Mouse (Mus musculus) hindbrain, embryonic 12.5 days (tissue): Measurements from ENCODE around the gene Tex2. TPM values are rescaled to one million over a fixed set of nuclear protein-coding genes. Genes with fewer than 3 reads are reported as not detected.
"Not testable (repeated sequence)": the region's sequence is repeated elsewhere in the genome, so short reads cannot be mapped to it uniquely, and the experiment has no call there.

Source experiments
- ATAC-seq: fragments of 200-750 bp; cut with Nextera tagmentation; 2 replicates; pipeline ENCODE4 v1.8.0; 2017; ENCODE audit warnings: moderate TSS enrichment; ENCODE audit not compliant: low FRiP score
- H3K27ac ChIP-seq: fragments of 300-500 bp; sonication (generic); 2 replicates; pipeline ENCODE4 v1.5.1; 2016; ENCODE audit warnings: mild to moderate bottlenecking
- H3K27me3 ChIP-seq: fragments of 300-500 bp; sonication (generic); 2 replicates; pipeline ENCODE4 v1.6.1; 2016; ENCODE audit warnings: mild to moderate bottlenecking
- H3K36me3 ChIP-seq: fragments of 300-500 bp; sonication (generic); 2 replicates; pipeline ENCODE4 v1.6.1; 2016; ENCODE audit warnings: mild to moderate bottlenecking
- H3K4me1 ChIP-seq: fragments of 300-500 bp; sonication (generic); 2 replicates; pipeline ENCODE4 v1.6.1; 2016
- H3K4me2 ChIP-seq: fragments of 300-500 bp; sonication (generic); replicated peaks from 2 replicates; pipeline ENCODE4 v1.6.1; 2016; ENCODE audit warnings: mild to moderate bottlenecking
- H3K4me3 ChIP-seq: fragments of 300-500 bp; sonication (generic); 2 replicates; pipeline ENCODE4 v1.5.1; 2016; ENCODE audit warnings: mild to moderate bottlenecking
- H3K9ac ChIP-seq: fragments of 300-500 bp; sonication (generic); 2 replicates; pipeline ENCODE4 v1.6.1; 2016; ENCODE audit warnings: mild to moderate bottlenecking, moderate library complexity
- H3K9me3 ChIP-seq: fragments of 300-500 bp; sonication (generic); replicated peaks from 2 replicates; pipeline ENCODE4 v1.6.1; 2016; ENCODE audit warnings: mild to moderate bottlenecking
- WGBS: fragments of 180-500 bp; shearing (Covaris S2); methylation state at CpG from one replicate; pipeline ENCODE4 v1.1.7; 2016; 5-methylcytosine and 5-hydroxymethylcytosine counted together
- polyA plus RNA-seq: library from polyadenylated mRNA; unstranded; fragments of >200 nt; fragmentation: Nextera tagmentation; extraction: Ambion mirVana; gene quantifications from 2 replicates; pipeline ENCODE4 v1.2.1, GENCODE M21; 2016

Gene Tex2
- polyA plus RNA-seq, 1 experiment from 2014 or later, result 13.3 TPM

DNA sequence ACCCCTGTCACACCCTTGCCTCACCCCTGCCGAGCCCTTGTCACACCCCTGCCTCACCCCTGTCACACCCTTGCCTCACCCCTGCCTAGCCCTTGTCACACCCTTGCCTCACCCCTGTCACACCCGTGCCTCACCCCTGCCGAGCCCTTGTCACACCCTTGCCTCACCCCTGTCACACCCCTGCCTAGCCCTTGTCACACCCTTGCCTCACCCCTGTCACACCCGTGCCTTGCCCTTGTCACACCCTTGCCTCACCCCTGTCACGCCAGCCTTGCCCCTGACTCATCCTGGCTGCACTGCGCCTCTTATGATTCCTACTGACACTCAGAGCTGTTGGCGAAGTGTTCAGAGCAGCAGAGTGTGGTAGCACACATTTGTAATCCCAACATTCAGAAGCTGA, 105.6 kb downstream of the Tex2 start:
- Histone ChIP-seq H3K27ac (no peak overlapping the region), H3K9ac (no peak overlapping the region), H3K4me1 (no peaks in the 10 kb centered on the region), H3K36me3 (peaks cover 25% of the 10 kb centered on the region), H3K9me3 (no peaks in the 10 kb centered on the region), H3K4me2 (no peak overlapping the region), H3K4me3 (no peak overlapping the region), H3K27me3 (no peaks in the 10 kb centered on the region)
- WGBS, result 90% methylated on average over 7 of the region's 7 CpGs
- ATAC-seq, result no peak

- Histone ChIP-seq H3K27ac (no peak overlapping the region), H3K36me3 (peaks cover 25% of the 10 kb centered on the region), H3K9me3 (no peaks in the 10 kb centered on the region), H3K27me3 (no peaks in the 10 kb centered on the region), H3K9ac (no peak overlapping the region), H3K4me1 (peaks cover 8% of the 10 kb centered on the region), H3K4me3 (no peak overlapping the region), H3K4me2 (no peak overlapping the region)
- ATAC-seq, result no peak
- WGBS, result 90% methylated on average over 6 of the region's 6 CpGs
Measured at GRCm38 (mm10) chr11:106506211-106506610, 107.0 kb downstream of the Tex2 start.

- H3K27ac ChIP-seq, result no peak overlapping the region
- no peak overlapping the region for H3K4me2 ChIP-seq
- H3K36me3 ChIP-seq, result peaks cover 19% of the 10 kb centered on the region
- no peak for ATAC-seq
- H3K9me3 ChIP-seq, result no peaks in the 10 kb centered on the region
- no peaks in the 10 kb centered on the region for H3K27me3 ChIP-seq
- H3K4me3 ChIP-seq, result no peak overlapping the region
- H3K9ac ChIP-seq, result no peak overlapping the region
- peaks cover 10% of the 10 kb centered on the region for H3K4me1 ChIP-seq
Measured at GRCm38 (mm10) chr11:106504129-106504528, 109.1 kb downstream of the Tex2 start.

- no peak overlapping the region for H3K9ac ChIP-seq
- ATAC-seq, result no peak
- H3K36me3 ChIP-seq, result peaks cover 12% of the 10 kb centered on the region
- peaks cover 10% of the 10 kb centered on the region for H3K4me1 ChIP-seq
- no peak overlapping the region for H3K4me3 ChIP-seq
- H3K9me3 ChIP-seq, result no peaks in the 10 kb centered on the region
- H3K4me2 ChIP-seq, result no peak overlapping the region
- H3K27ac ChIP-seq, result no peak overlapping the region
- H3K27me3 ChIP-seq, result no peaks in the 10 kb centered on the region
- WGBS, result 77% methylated on average over 4 of the region's 4 CpGs
Measured at GRCm38 (mm10) chr11:106503425-106503717, 109.9 kb downstream of the Tex2 start.

DNA sequence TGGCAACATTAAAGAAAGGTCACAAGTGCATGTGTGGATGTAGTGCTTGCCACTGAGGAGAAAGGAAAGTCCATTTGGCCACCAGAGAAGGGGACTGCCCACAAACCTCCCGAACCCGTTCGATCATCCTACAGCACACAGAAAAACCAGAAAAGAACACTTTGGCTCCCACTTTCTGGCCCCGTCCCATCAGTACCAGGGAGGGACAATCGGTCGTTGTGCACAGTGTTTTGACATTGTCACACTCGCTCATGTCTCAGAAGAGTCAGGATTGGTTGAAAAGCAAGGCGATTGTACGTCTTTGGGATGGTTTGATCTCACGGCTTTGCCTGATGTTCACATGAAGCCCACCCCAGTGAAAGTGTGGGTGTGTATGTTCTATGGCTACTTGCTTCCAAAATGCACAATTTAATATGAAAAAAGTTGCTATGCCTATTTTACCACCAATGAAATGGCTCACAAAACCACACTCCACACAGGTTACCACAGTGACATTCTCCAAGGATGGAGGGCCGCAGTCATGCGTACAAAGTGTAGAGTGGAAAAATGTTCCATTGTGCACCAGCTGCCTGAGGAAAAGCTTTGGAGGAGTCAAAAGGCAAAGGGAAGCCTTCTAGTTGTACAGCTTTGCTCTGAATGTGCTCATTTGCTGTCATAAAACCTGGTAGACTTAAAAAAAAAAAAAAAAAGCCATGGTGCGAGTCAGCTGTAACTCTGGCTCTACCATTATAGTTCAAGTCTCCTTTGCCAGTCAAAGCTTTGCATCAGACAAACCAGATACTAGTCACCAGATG, 110.4 kb downstream of the Tex2 start:
- H3K27ac ChIP-seq, result peak overlapping the region; percentile 13; the same call in 1 of the 2 replicates
- H3K9me3 ChIP-seq, result no peaks in the 10 kb centered on the region
- H3K9ac ChIP-seq, result no peak overlapping the region
- no peak for ATAC-seq
- no peak overlapping the region for H3K4me3 ChIP-seq
- no peaks in the 10 kb centered on the region for H3K27me3 ChIP-seq
- peaks cover 12% of the 10 kb centered on the region for H3K36me3 ChIP-seq
- no peak overlapping the region for H3K4me2 ChIP-seq
- 56% methylated on average over 13 of the region's 13 CpGs for WGBS
- H3K4me1 ChIP-seq, result peaks cover 10% of the 10 kb centered on the region

GRCm38 (mm10) chr11:106502159-106502505, 111.1 kb downstream of the Tex2 start:
- Histone ChIP-seq H3K36me3 (peaks cover 12% of the 10 kb centered on the region), H3K4me1 (peaks cover 10% of the 10 kb centered on the region), H3K27me3 (no peaks in the 10 kb centered on the region), H3K9ac (no peak overlapping the region), H3K9me3 (no peaks in the 10 kb centered on the region), H3K27ac (peak overlapping the region; percentile 97), H3K4me2 (peak overlapping the region; percentile 79), H3K4me3 (no peak overlapping the region)
- no peak for ATAC-seq

DNA sequence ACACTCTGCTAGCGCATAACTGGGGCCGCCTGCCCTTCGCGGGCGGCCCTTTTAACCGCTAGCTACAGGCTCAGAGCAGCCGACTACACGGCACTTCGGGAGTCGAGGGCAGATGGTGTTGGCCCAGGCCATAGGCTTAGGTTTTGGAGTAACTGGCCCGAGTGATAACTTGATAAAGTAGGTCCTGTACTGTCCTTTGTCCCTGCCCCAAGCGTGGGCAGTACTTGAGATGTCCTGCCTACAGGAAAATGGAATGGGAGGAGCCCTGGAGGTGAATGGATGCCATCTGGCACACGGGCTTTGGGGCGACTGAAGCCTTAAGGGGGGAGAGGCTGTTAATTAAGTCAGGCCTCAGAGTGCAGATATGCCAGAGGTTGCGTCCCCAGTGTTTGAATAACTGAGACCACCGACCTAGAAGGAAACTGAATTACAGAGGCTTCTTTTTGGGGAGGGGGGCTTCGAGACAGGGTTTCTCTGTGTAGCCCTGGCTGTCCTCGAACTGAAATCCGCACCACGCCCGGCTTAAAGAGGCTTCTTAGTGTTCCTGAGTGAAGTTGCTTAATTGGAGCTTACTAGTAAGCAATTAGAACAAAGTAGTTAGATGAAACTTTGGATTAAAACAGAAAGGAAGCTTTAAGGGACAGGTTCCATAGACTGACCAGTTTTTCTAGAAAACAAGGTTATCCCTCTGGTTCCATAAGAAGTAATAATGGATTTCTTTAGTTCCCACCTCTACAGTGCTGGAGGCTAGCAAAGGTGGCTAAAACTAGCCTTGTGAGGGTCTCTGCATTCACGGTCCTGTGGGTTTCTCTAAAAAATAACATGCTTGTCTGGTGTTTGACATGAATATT, 111.7 kb downstream of the Tex2 start:
- Histone ChIP-seq H3K9ac (peak overlapping the region; percentile 100), H3K4me1 (peaks cover 10% of the 10 kb centered on the region), H3K4me3 (peak overlapping the region; percentile 93), H3K9me3 (no peaks in the 10 kb centered on the region), H3K27ac (peak overlapping the region; percentile 97), H3K27me3 (no peaks in the 10 kb centered on the region), H3K4me2 (peak overlapping the region; percentile 79), H3K36me3 (peaks cover 7% of the 10 kb centered on the region; the same call in 1 of the 2 replicates)
- peak; percentile 83 for ATAC-seq
- WGBS, result 1% methylated on average over 22 of the region's 22 CpGs

DNA sequence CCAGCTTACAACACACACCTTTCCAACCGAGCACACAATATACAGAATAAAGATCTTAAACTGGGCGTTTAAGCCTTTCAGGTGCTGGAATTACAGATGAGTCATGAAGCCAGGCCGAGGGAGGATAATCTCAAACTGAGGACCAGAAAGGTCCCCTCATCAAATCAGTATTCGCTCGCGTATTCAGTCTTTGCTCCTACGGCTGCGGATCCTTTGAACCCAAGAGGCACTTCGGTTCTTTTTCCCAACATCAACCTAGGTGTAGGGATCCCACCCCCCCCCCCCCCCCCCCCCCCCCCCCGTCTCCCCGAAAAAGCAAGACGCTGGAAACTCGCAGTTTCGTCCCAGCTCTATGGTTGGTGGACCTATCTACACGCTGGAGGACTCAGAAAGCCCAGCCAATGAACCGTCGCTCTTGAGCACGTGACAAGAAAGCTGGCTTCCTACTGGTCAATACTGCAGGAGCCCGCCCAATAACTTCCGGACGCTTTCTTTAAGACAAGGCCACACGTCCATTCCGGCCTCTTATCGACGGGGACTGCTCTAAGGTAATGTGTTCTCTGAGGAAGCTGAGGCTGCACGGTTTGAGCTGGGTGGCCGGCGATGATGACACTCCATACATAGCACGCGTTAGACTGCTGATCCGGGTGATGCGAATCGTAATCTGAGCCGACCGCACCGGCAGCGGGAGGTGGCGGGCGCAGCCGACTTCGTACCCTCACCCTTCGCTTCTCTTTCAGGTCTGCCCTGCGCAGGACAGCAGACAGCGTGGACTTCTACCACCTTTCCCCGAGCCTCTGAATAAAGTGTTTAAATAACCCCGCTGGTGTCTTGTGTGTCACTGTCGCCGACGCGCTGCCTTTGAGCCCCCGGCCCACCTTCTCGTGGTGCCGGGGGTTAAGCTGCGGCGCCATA, 112.6 kb downstream of the Tex2 start:
- peak; percentile 96 for ATAC-seq
- under 1% methylated on average over 51 of the region's 55 CpGs for WGBS
- H3K27ac ChIP-seq, result peak overlapping the region; percentile 97

GRCm38 (mm10) chr11:106498739-106499379, 114.4 kb downstream of the Tex2 start:
- Histone ChIP-seq H3K27ac (no peak overlapping the region), H3K9ac (no peak overlapping the region), H3K4me1 (peaks cover 10% of the 10 kb centered on the region), H3K27me3 (no peaks in the 10 kb centered on the region), H3K4me2 (no peak overlapping the region), H3K4me3 (no peak overlapping the region), H3K36me3 (no peaks in the 10 kb centered on the region), H3K9me3 (no peaks in the 10 kb centered on the region)
- WGBS, result 21% methylated on average over 4 of the region's 4 CpGs
- no peak for ATAC-seq

More for the DNA sequence above, 112.6 kb downstream of the Tex2 start:
- Histone ChIP-seq H3K9ac (peak overlapping the region; percentile 100), H3K4me2 (peak overlapping the region; percentile 79), H3K9me3 (no peaks in the 10 kb centered on the region), H3K27me3 (no peaks in the 10 kb centered on the region), H3K36me3 (no peaks in the 10 kb centered on the region), H3K4me1 (peaks cover 10% of the 10 kb centered on the region), H3K4me3 (peak overlapping the region; percentile 93)

DNA sequence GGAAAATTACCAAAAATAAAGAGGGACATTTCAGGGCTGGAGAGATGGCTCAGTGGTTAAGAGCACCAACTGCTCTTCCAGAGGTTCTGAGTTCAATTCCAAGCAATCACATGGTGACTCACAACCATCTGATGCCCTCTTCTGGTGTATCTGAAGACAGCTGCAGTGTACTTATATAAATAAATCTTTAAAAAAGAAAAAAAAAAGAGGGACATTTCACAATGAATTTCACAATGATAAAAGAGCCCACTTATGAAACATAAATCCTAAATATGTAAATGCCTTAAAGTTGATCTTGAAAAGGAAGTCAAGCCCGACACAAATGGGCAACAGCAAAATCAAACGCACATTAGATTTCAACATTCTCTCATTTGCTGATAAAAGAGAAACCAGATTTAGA, 115.3 kb downstream of the Tex2 start:
- WGBS, result 89% methylated on average over 2 of the region's 2 CpGs
- no peak overlapping the region for H3K27ac ChIP-seq
- no peak overlapping the region for H3K9ac ChIP-seq
- peaks cover 10% of the 10 kb centered on the region for H3K4me1 ChIP-seq
- no peak overlapping the region for H3K4me2 ChIP-seq
- H3K4me3 ChIP-seq, result no peak overlapping the region
- no peaks in the 10 kb centered on the region for H3K36me3 ChIP-seq
- H3K27me3 ChIP-seq, result no peaks in the 10 kb centered on the region
- no peak for ATAC-seq
- H3K9me3 ChIP-seq, result no peaks in the 10 kb centered on the region

- H3K27me3 ChIP-seq, H3K4me1 ChIP-seq, H3K9ac ChIP-seq, H3K27ac ChIP-seq, H3K4me2 ChIP-seq, H3K36me3 ChIP-seq, ATAC-seq, H3K4me3 ChIP-seq, H3K9me3 ChIP-seq: not testable (repeated sequence)
- WGBS, result 88% methylated on average over 2 of the region's 2 CpGs
Measured at GRCm38 (mm10) chr11:106497009-106497408, 116.2 kb downstream of the Tex2 start.
